Mouse (Mus musculus) intestine, postnatal 0 days (tissue): ENCODE results near the gene Rpl22. TPM values are rescaled to one million over a fixed set of nuclear protein-coding genes. Genes with fewer than 3 reads are reported as not detected.
A peak's percentile ranks its signal among the peaks of the same experiment; 100 is the strongest.

Source experiments
- ATAC-seq: fragments of 200-750 bp; cut with Nextera tagmentation; 2 replicates; pipeline ENCODE4 v1.8.0; 2017; ENCODE audit warnings: mild to moderate bottlenecking, moderate TSS enrichment, moderate library complexity
- H3K27ac ChIP-seq: fragments of 300-500 bp; sonication (generic); 2 replicates; pipeline ENCODE4 v1.5.1; 2014; ENCODE audit warnings: mild to moderate bottlenecking, low read depth, low read length, moderate library complexity
- H3K27me3 ChIP-seq: fragments of 300-500 bp; sonication (generic); replicated peaks from 2 replicates; pipeline ENCODE4 v1.6.1; 2014; ENCODE audit warnings: low read length, mixed read lengths; ENCODE audit not compliant: control insufficient read depth, insufficient read depth
- H3K36me3 ChIP-seq: fragments of 300-500 bp; sonication (generic); 2 replicates; pipeline ENCODE4 v1.6.1; 2014; ENCODE audit warnings: mild to moderate bottlenecking, moderate library complexity; ENCODE audit not compliant: control insufficient read depth, insufficient read depth
- H3K4me1 ChIP-seq: fragments of 300-500 bp; sonication (generic); replicated peaks from 2 replicates; pipeline ENCODE4 v1.6.1; 2014; ENCODE audit warnings: antibody characterized with exemption, low read length, mixed read lengths; ENCODE audit not compliant: control insufficient read depth, insufficient read depth
- H3K4me2 ChIP-seq: fragments of 300-500 bp; sonication (generic); replicated peaks from 2 replicates; pipeline ENCODE4 v1.6.1; 2014; ENCODE audit warnings: low read depth, mild to moderate bottlenecking, moderate library complexity
- H3K4me3 ChIP-seq: fragments of 300-500 bp; sonication (generic); 2 replicates; pipeline ENCODE4 v1.5.1; 2014; ENCODE audit warnings: low read depth, low read length
- H3K9ac ChIP-seq: fragments of 300-500 bp; sonication (generic); 2 replicates; pipeline ENCODE4 v1.6.1; 2014; ENCODE audit warnings: mild to moderate bottlenecking, low read depth, low read length
- H3K9me3 ChIP-seq: fragments of 300-500 bp; sonication (generic); 2 replicates; pipeline ENCODE4 v1.6.1; 2016; ENCODE audit warnings: mixed run types; ENCODE audit not compliant: control insufficient read depth
- CTCF ChIP-seq: sonication (generic); IDR thresholded peaks from 2 replicates; pipeline ENCODE4 v1.5.1; 2016; ENCODE audit warnings: low read depth, mild to moderate bottlenecking, control low read depth, antibody characterized with exemption, moderate library complexity
- WGBS: fragments of 180-500 bp; shearing (Covaris S2); extraction: QIAGEN DNeasy Blood & Tissue Kit; methylation state at CpG from one replicate; pipeline ENCODE4 v1.1.7; 2014; 5-methylcytosine and 5-hydroxymethylcytosine counted together
- polyA plus RNA-seq: library from polyadenylated mRNA; unstranded; fragments of >200 nt; fragmentation: Nextera tagmentation; extraction: Ambion mirVana; gene quantifications from 2 replicates; pipeline ENCODE4 v1.2.1, GENCODE M21; 2015

Rpl22 gene
- polyA plus RNA-seq, 1 experiment from 2014 or later = 281 TPM

- no peaks in the 10 kb centered on the region for H3K36me3 ChIP-seq
- H3K4me3 ChIP-seq = peak overlapping the region; percentile 9
- H3K27me3 ChIP-seq = peaks cover 64% of the 10 kb centered on the region
- H3K9ac ChIP-seq = no peak overlapping the region
- no peak overlapping the region for H3K27ac ChIP-seq
- no peaks in the 10 kb centered on the region; the same call in 1 of the 2 replicates for H3K4me1 ChIP-seq
- TF ChIP-seq CTCF = no peak
- peak overlapping the region; percentile 35; the same call in 1 of the 2 replicates for H3K4me2 ChIP-seq
- ATAC-seq = no peak
- no peaks in the 10 kb centered on the region for H3K9me3 ChIP-seq
- WGBS = 3% methylated on average over 43 of the region's 43 CpGs
Observed at GRCm38 (mm10) chr4:152315498-152316213, 9.9 kb upstream of the Rpl22 start.

GRCm38 (mm10) chr4:152317631-152318033 is 7.9 kb upstream of the Rpl22 start:
- ATAC-seq = no peak
- Histone ChIP-seq H3K27me3 (peaks cover 49% of the 10 kb centered on the region), H3K4me1 (no peaks in the 10 kb centered on the region; the same call in 1 of the 2 replicates), H3K4me3 (no peak overlapping the region), H3K9me3 (no peaks in the 10 kb centered on the region), H3K36me3 (no peaks in the 10 kb centered on the region), H3K4me2 (no peak overlapping the region), H3K9ac (no peak overlapping the region), H3K27ac (no peak overlapping the region)
- WGBS = 85% methylated on average over 6 of the region's 6 CpGs
- no peak for TF ChIP-seq CTCF

- WGBS = 4% methylated on average over 26 of the region's 26 CpGs
Observed at GRCm38 (mm10) chr4:152318517-152319234, 6.9 kb upstream of the Rpl22 start, which contains the start of gene Rnf207. TSS of gene Rnf207 (minus strand) at chr4:152318993.

GRCm38 (mm10) chr4:152321464-152321863 is 4.1 kb upstream of the Rpl22 start:
- H3K36me3 ChIP-seq = no peaks in the 10 kb centered on the region
- 64% methylated on average over 5 of the region's 5 CpGs for WGBS
- no peak overlapping the region for H3K4me3 ChIP-seq
- no peak overlapping the region for H3K4me2 ChIP-seq
- no peaks in the 10 kb centered on the region for H3K9me3 ChIP-seq
- TF ChIP-seq CTCF = no peak
- H3K4me1 ChIP-seq = no peaks in the 10 kb centered on the region
- H3K27me3 ChIP-seq = peaks cover 11% of the 10 kb centered on the region
- no peak overlapping the region for H3K9ac ChIP-seq
- H3K27ac ChIP-seq = no peak overlapping the region
- ATAC-seq = no peak

More at GRCm38 (mm10) chr4:152318517-152319234, 6.9 kb upstream of the Rpl22 start, which contains the start of gene Rnf207:
- H3K4me1 ChIP-seq = no peaks in the 10 kb centered on the region
- 0 out of 2 replicates have a peak, but pooled peaks have one; percentile 14 for ATAC-seq
- TF ChIP-seq CTCF = peak; percentile 75
- H3K9me3 ChIP-seq = no peaks in the 10 kb centered on the region
- H3K27ac ChIP-seq = no peak within 1 kb of the TSS
- peak within 1 kb of the TSS; percentile 20 for H3K4me3 ChIP-seq
- H3K27me3 ChIP-seq = peaks cover 39% of the 10 kb centered on the region
- peak within 1 kb of the TSS; percentile 55 for H3K4me2 ChIP-seq
- H3K9ac ChIP-seq = no peak within 1 kb of the TSS
- H3K36me3 ChIP-seq = no peaks in the 10 kb centered on the region

GRCm38 (mm10) chr4:152324641-152325562 is 640 bp upstream of the Rpl22 start:
- Histone ChIP-seq H3K9ac (peak overlapping the region; percentile 22; the same call in 1 of the 2 replicates), H3K27me3 (no peaks in the 10 kb centered on the region), H3K4me1 (peaks cover 4% of the 10 kb centered on the region), H3K36me3 (peaks cover 12% of the 10 kb centered on the region), H3K9me3 (no peaks in the 10 kb centered on the region), H3K27ac (no peak overlapping the region), H3K4me3 (peak overlapping the region; percentile 78), H3K4me2 (peak overlapping the region; percentile 88)
- TF ChIP-seq CTCF = no peak
- ATAC-seq = peak; percentile 8; the same call in 1 of the 2 replicates
- 49% methylated on average over 16 of the region's 16 CpGs for WGBS
